Mouse (Mus musculus): ENCODE measurements around the gene Sco2. TPM values are rescaled to one million over a fixed set of nuclear protein-coding genes. Genes with fewer than 3 reads are reported as not detected.

Gene Sco2
- total and polyA plus RNA-seq, 2 experiments from 2014 or later = 23.1 to 24.9 TPM

GRCm38 (mm10) chr15:89376957-89377356 is 3.3 kb upstream of the Sco2 start, which contains the start of gene Tymp:
Tymp (minus strand) TSS chr15:89377039.
- peaks cover 32% of the 10 kb centered on the region for H3K27me3 ChIP-seq (ENCODE audit: insufficient read depth, low read length)
- no peak for ATAC-seq (ENCODE audit: low FRiP score)
- peaks cover 6% of the 10 kb centered on the region for H3K36me3 ChIP-seq (ENCODE audit: insufficient read depth, low read length)
- no peak for TF ChIP-seq CTCF (IDR thresholded peaks at IDR 0.05)
- H3K27ac ChIP-seq (ENCODE audit: low read depth, low read length) = no peak within 1 kb of the TSS
- H3K9me3 ChIP-seq (ENCODE audit: low read length) = no peaks in the 10 kb centered on the region
- H3K4me1 ChIP-seq (ENCODE audit: insufficient read depth, low read length) = peaks cover 16% of the 10 kb centered on the region
- 29% methylated on average over 16 of the region's 16 CpGs for WGBS
- H3K4me2 ChIP-seq (ENCODE audit: low read depth, low read length, poor library complexity, severe bottlenecking) = no peak within 1 kb of the TSS
- H3K9ac ChIP-seq (replicated peaks; ENCODE audit: low read length, poor library complexity, severe bottlenecking) = no peak within 1 kb of the TSS
- DNase-seq (ENCODE audit: low spot score) = no peak
- 0 out of 2 replicates have a peak within 1 kb of the TSS, but pooled peaks have one; percentile 5 for H3K4me3 ChIP-seq (ENCODE audit: low read depth, low read length)

- Histone ChIP-seq H3K27ac (ENCODE audit: low read depth, low read length) (no peak overlapping the region), H3K4me3 (ENCODE audit: low read depth, low read length) (no peak overlapping the region), H3K36me3 (ENCODE audit: insufficient read depth, low read length) (peaks cover 15% of the 10 kb centered on the region), H3K4me1 (ENCODE audit: insufficient read depth, low read length) (peaks cover 16% of the 10 kb centered on the region), H3K9ac (replicated peaks; ENCODE audit: low read length, poor library complexity, severe bottlenecking) (no peak overlapping the region), H3K4me2 (ENCODE audit: low read depth, low read length, poor library complexity, severe bottlenecking) (no peak overlapping the region), H3K9me3 (ENCODE audit: low read length) (no peaks in the 10 kb centered on the region), H3K27me3 (ENCODE audit: insufficient read depth, low read length) (peaks cover 32% of the 10 kb centered on the region)
- no peak for TF ChIP-seq CTCF (IDR thresholded peaks at IDR 0.05)
- no peak for DNase-seq (ENCODE audit: low spot score)
- WGBS = 85% methylated on average over 7 of the region's 7 CpGs
- ATAC-seq (ENCODE audit: low FRiP score) = no peak
Measured at GRCm38 (mm10) chr15:89376040-89376439, 2.4 kb upstream of the Sco2 start.

- WGBS = 93% methylated on average over 17 of the region's 17 CpGs
- TF ChIP-seq CTCF (IDR thresholded peaks at IDR 0.05) = no peak
- Histone ChIP-seq H3K27ac (ENCODE audit: low read depth, low read length) (no peak overlapping the region), H3K4me1 (ENCODE audit: insufficient read depth, low read length) (peaks cover 16% of the 10 kb centered on the region), H3K36me3 (ENCODE audit: insufficient read depth, low read length) (peaks cover 21% of the 10 kb centered on the region), H3K4me3 (ENCODE audit: low read depth, low read length) (no peak overlapping the region), H3K27me3 (ENCODE audit: insufficient read depth, low read length) (peaks cover 32% of the 10 kb centered on the region), H3K9ac (replicated peaks; ENCODE audit: low read length, poor library complexity, severe bottlenecking) (no peak overlapping the region; the same call in 1 of the 2 replicates), H3K4me2 (ENCODE audit: low read depth, low read length, poor library complexity, severe bottlenecking) (peak overlapping the region; percentile 84), H3K9me3 (ENCODE audit: low read length) (no peaks in the 10 kb centered on the region)
- DNase-seq (ENCODE audit: low spot score) (no peak), ATAC-seq (ENCODE audit: low FRiP score) (no peak)
Measured at GRCm38 (mm10) chr15:89374801-89375534, 1.3 kb upstream of the Sco2 start.

GRCm38 (mm10) chr15:89374340-89374739 is 694 bp upstream of the Sco2 start:
- peak overlapping the region; percentile 78 for H3K9ac ChIP-seq (replicated peaks; ENCODE audit: low read length, poor library complexity, severe bottlenecking)
- H3K4me2 ChIP-seq (ENCODE audit: low read depth, low read length, poor library complexity, severe bottlenecking) = peak overlapping the region; percentile 84
- H3K27me3 ChIP-seq (ENCODE audit: insufficient read depth, low read length) = peaks cover 28% of the 10 kb centered on the region
- H3K27ac ChIP-seq (ENCODE audit: low read depth, low read length) = peak overlapping the region; percentile 88
- peak overlapping the region; percentile 72 for H3K4me3 ChIP-seq (ENCODE audit: low read depth, low read length)
- peaks cover 28% of the 10 kb centered on the region for H3K36me3 ChIP-seq (ENCODE audit: insufficient read depth, low read length)
- DNase-seq (ENCODE audit: low spot score) (no peak), ATAC-seq (ENCODE audit: low FRiP score) (no peak)
- H3K9me3 ChIP-seq (ENCODE audit: low read length) = no peaks in the 10 kb centered on the region
- TF ChIP-seq CTCF (IDR thresholded peaks at IDR 0.05) = no peak
- peaks cover 16% of the 10 kb centered on the region for H3K4me1 ChIP-seq (ENCODE audit: insufficient read depth, low read length)
- WGBS = 47% methylated on average over 9 of the region's 9 CpGs

- peak overlapping the region; percentile 72 for H3K4me3 ChIP-seq (ENCODE audit: low read depth, low read length)
- peak; percentile 77 for DNase-seq (ENCODE audit: low spot score)
- peak; percentile 80 for ATAC-seq (ENCODE audit: low FRiP score)
- peak overlapping the region; percentile 84 for H3K4me2 ChIP-seq (ENCODE audit: low read depth, low read length, poor library complexity, severe bottlenecking)
- peaks cover 19% of the 10 kb centered on the region for H3K27me3 ChIP-seq (ENCODE audit: insufficient read depth, low read length)
- peaks cover 38% of the 10 kb centered on the region for H3K36me3 ChIP-seq (ENCODE audit: insufficient read depth, low read length)
- peak overlapping the region; percentile 78 for H3K9ac ChIP-seq (replicated peaks; ENCODE audit: low read length, poor library complexity, severe bottlenecking)
- H3K27ac ChIP-seq (ENCODE audit: low read depth, low read length) = peak overlapping the region; percentile 88
- WGBS = 2% methylated on average over 35 of the region's 35 CpGs
- peak; percentile 68 for TF ChIP-seq CTCF (IDR thresholded peaks at IDR 0.05)
- H3K4me1 ChIP-seq (ENCODE audit: insufficient read depth, low read length) = peaks cover 6% of the 10 kb centered on the region; the same call in 1 of the 2 replicates
- no peaks in the 10 kb centered on the region for H3K9me3 ChIP-seq (ENCODE audit: low read length)
Measured at GRCm38 (mm10) chr15:89373027-89373761, 452 bp downstream of the Sco2 start.

- 82% methylated on average over 7 of the region's 7 CpGs for WGBS
- Histone ChIP-seq H3K4me3 (ENCODE audit: low read depth, low read length) (peak overlapping the region; percentile 72; the same call in 1 of the 2 replicates), H3K27me3 (ENCODE audit: insufficient read depth, low read length) (peaks cover 13% of the 10 kb centered on the region), H3K4me2 (ENCODE audit: low read depth, low read length, poor library complexity, severe bottlenecking) (peak overlapping the region; percentile 84), H3K36me3 (ENCODE audit: insufficient read depth, low read length) (peaks cover 44% of the 10 kb centered on the region), H3K9ac (replicated peaks; ENCODE audit: low read length, poor library complexity, severe bottlenecking) (peak overlapping the region; percentile 78), H3K4me1 (ENCODE audit: insufficient read depth, low read length) (peaks cover 6% of the 10 kb centered on the region; the same call in 1 of the 2 replicates), H3K27ac (ENCODE audit: low read depth, low read length) (peak overlapping the region; percentile 88), H3K9me3 (ENCODE audit: low read length) (no peaks in the 10 kb centered on the region)
- TF ChIP-seq CTCF (IDR thresholded peaks at IDR 0.05) = no peak
- DNase-seq (ENCODE audit: low spot score) = no peak
- no peak for ATAC-seq (ENCODE audit: low FRiP score)
Measured at GRCm38 (mm10) chr15:89372536-89372935, 1.1 kb downstream of the Sco2 start.
